Mouse (Mus musculus) stomach, embryonic 16.5 days (tissue): ENCODE data around the gene Tex44. TPM values are rescaled to one million over a fixed set of nuclear protein-coding genes. Genes with fewer than 3 reads are reported as not detected.

Source experiments
- ATAC-seq: fragments of 200-750 bp; cut with Nextera tagmentation; 2 replicates; pipeline ENCODE4 v1.8.0; 2017; ENCODE audit warnings: moderate number of reproducible peaks, moderate TSS enrichment; ENCODE audit not compliant: insufficient read depth, low FRiP score
- H3K27ac ChIP-seq: fragments of 300-500 bp; sonication (generic); 2 replicates; pipeline ENCODE4 v1.5.1; 2014; ENCODE audit warnings: low read length
- H3K27me3 ChIP-seq: fragments of 300-500 bp; sonication (generic); 2 replicates; pipeline ENCODE4 v1.6.1; 2014; ENCODE audit warnings: low read length, control low read depth, mixed read lengths; ENCODE audit not compliant: control insufficient read depth, insufficient read depth
- H3K36me3 ChIP-seq: fragments of 300-500 bp; sonication (generic); 2 replicates; pipeline ENCODE4 v1.6.1; 2014; ENCODE audit warnings: low read length; ENCODE audit not compliant: control insufficient read depth, insufficient read depth
- H3K4me1 ChIP-seq: fragments of 300-500 bp; sonication (generic); 2 replicates; pipeline ENCODE4 v1.6.1; 2014; ENCODE audit warnings: low read length, control low read depth, mixed read lengths; ENCODE audit not compliant: control insufficient read depth, insufficient read depth
- H3K4me2 ChIP-seq: fragments of 300-500 bp; sonication (generic); 2 replicates; pipeline ENCODE4 v1.6.1; 2014; ENCODE audit warnings: low read depth, low read length, mixed read lengths
- H3K4me3 ChIP-seq: fragments of 300-500 bp; sonication (generic); replicated peaks from 2 replicates; pipeline ENCODE4 v1.5.1; 2014; ENCODE audit warnings: mild to moderate bottlenecking, low read length
- H3K9ac ChIP-seq: fragments of 300-500 bp; sonication (generic); 2 replicates; pipeline ENCODE4 v1.6.1; 2014; ENCODE audit warnings: low read length
- H3K9me3 ChIP-seq: fragments of 300-500 bp; sonication (generic); replicated peaks from 2 replicates; pipeline ENCODE4 v1.6.1; 2016; ENCODE audit warnings: low read length, control low read depth; ENCODE audit not compliant: control insufficient read depth
- WGBS: fragments of 180-500 bp; shearing (Covaris S2); extraction: QIAGEN DNeasy Blood & Tissue Kit; methylation state at CpG from one replicate; pipeline ENCODE4 v1.1.7; 2014; 5-methylcytosine and 5-hydroxymethylcytosine counted together
- polyA plus RNA-seq: library from polyadenylated mRNA; unstranded; fragments of >200 nt; fragmentation: Nextera tagmentation; extraction: Ambion mirVana; gene quantifications from 2 replicates; pipeline ENCODE4 v1.2.1, GENCODE M21; 2015

The Tex44 gene
- polyA plus RNA-seq: not detected in 2 replicates

- 90% methylated on average over 8 of the region's 8 CpGs for WGBS
- no peak within 1 kb of the TSS for H3K4me3 ChIP-seq
- no peak within 1 kb of the TSS for H3K27ac ChIP-seq
- H3K9me3 ChIP-seq: no peaks in the 10 kb centered on the region
- no peak within 1 kb of the TSS for H3K4me2 ChIP-seq
- H3K27me3 ChIP-seq: no peaks in the 10 kb centered on the region
- H3K36me3 ChIP-seq: no peaks in the 10 kb centered on the region
- ATAC-seq: no peak
- 0 out of 2 replicates have a peak, but pooled peaks cover 5% of the 10 kb centered on the region for H3K4me1 ChIP-seq
- H3K9ac ChIP-seq: 0 out of 2 replicates have a peak within 1 kb of the TSS, but pooled peaks have one; percentile 28
Measured at GRCm38 (mm10) chr1:86426128-86426527, at the start of gene Tex44, which contains the start of gene Nmur1. TSS of gene Tex44 (plus strand) at chr1:86426329. TSS of gene Nmur1 (minus strand) at chr1:86426228.

DNA sequence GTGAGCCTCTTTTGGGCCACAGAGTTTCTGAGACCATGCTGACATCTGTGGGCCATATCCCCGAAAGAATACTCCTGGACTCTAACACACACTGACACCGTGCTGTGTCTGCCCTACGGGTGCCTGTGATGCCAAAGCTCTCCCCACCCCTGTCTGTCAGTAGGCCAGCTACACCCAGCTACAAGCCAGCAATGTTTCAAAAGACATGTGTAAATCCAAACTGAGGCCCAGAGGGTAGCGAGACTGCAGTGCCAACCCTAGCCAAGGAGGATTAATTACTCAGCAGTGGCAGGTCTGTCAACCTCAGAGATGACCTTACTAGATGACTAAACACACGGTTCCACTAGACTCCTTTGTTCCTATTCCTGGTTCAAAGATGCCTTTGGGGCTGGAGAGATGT is 49.8 kb upstream of the Tex44 start:
- Histone ChIP-seq H3K27ac (no peak overlapping the region), H3K36me3 (no peaks in the 10 kb centered on the region), H3K9me3 (no peaks in the 10 kb centered on the region), H3K27me3 (no peaks in the 10 kb centered on the region), H3K9ac (no peak overlapping the region), H3K4me3 (no peak overlapping the region), H3K4me2 (no peak overlapping the region), H3K4me1 (0 out of 2 replicates have a peak, but pooled peaks cover 2% of the 10 kb centered on the region)
- ATAC-seq: no peak
- 52% methylated on average over 5 of the region's 5 CpGs for WGBS

GRCm38 (mm10) chr1:86378662-86379061 is 47.5 kb upstream of the Tex44 start:
- no peak overlapping the region for H3K9ac ChIP-seq
- no peak overlapping the region for H3K4me2 ChIP-seq
- H3K4me3 ChIP-seq: no peak overlapping the region
- 53% methylated on average over 6 of the region's 6 CpGs for WGBS
- H3K36me3 ChIP-seq: no peaks in the 10 kb centered on the region
- 0 out of 2 replicates have a peak, but pooled peaks cover 2% of the 10 kb centered on the region for H3K4me1 ChIP-seq
- H3K27me3 ChIP-seq: no peaks in the 10 kb centered on the region
- ATAC-seq: no peak
- no peak overlapping the region for H3K27ac ChIP-seq
- H3K9me3 ChIP-seq: no peaks in the 10 kb centered on the region

- Histone ChIP-seq H3K36me3 (no peaks in the 10 kb centered on the region), H3K9ac (no peak overlapping the region), H3K4me2 (no peak overlapping the region), H3K27me3 (no peaks in the 10 kb centered on the region), H3K9me3 (no peaks in the 10 kb centered on the region), H3K4me1 (0 out of 2 replicates have a peak, but pooled peaks cover 2% of the 10 kb centered on the region), H3K27ac (peak overlapping the region; percentile 8; the same call in 1 of the 2 replicates), H3K4me3 (no peak overlapping the region)
- 70% methylated on average over 9 of the region's 9 CpGs for WGBS
- ATAC-seq: no peak
Measured at GRCm38 (mm10) chr1:86379161-86379569, 47.0 kb upstream of the Tex44 start.

- Histone ChIP-seq H3K27me3 (no peaks in the 10 kb centered on the region), H3K4me2 (peak overlapping the region; percentile 39; the same call in 1 of the 2 replicates), H3K36me3 (no peaks in the 10 kb centered on the region), H3K9me3 (no peaks in the 10 kb centered on the region), H3K4me3 (no peak overlapping the region), H3K4me1 (0 out of 2 replicates have a peak, but pooled peaks cover 2% of the 10 kb centered on the region), H3K9ac (no peak overlapping the region), H3K27ac (no peak overlapping the region)
- ATAC-seq: peak; percentile 18; the same call in 1 of the 2 replicates
- 32% methylated on average over 13 of the region's 13 CpGs for WGBS
Measured at GRCm38 (mm10) chr1:86381027-86381426, 45.1 kb upstream of the Tex44 start.

DNA sequence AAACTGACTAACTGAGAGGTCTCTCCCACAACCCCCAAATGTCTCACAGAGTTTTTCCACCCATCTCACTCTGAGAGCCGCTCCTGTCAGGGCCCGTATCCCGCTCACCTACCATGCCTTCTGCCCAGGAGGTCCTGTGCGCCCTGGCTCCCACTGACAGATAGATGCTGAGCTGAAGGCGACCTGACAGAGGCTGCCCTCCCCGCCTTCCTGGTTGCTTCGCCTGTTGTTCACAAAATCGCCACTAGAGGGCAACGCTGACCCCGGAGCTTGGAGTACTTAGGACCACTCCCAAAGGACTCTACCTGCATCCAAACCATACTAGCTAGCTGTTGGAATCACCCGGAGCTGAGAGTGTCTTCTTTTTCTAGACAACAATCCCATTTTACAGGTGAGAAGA is 36.9 kb upstream of the Tex44 start:
- Histone ChIP-seq H3K4me1 (no peaks in the 10 kb centered on the region), H3K9ac (no peak overlapping the region), H3K36me3 (no peaks in the 10 kb centered on the region), H3K4me2 (no peak overlapping the region), H3K9me3 (no peaks in the 10 kb centered on the region), H3K4me3 (no peak overlapping the region), H3K27ac (no peak overlapping the region), H3K27me3 (no peaks in the 10 kb centered on the region)
- 3% methylated on average over 11 of the region's 11 CpGs for WGBS
- peak; percentile 14; the same call in 1 of the 2 replicates for ATAC-seq

- H3K27ac ChIP-seq: no peak overlapping the region
- WGBS: 63% methylated on average over 2 of the region's 2 CpGs
- H3K4me3 ChIP-seq: no peak overlapping the region
- no peak overlapping the region for H3K9ac ChIP-seq
- no peak overlapping the region for H3K4me2 ChIP-seq
- no peaks in the 10 kb centered on the region for H3K9me3 ChIP-seq
- H3K4me1 ChIP-seq: no peaks in the 10 kb centered on the region
- no peaks in the 10 kb centered on the region for H3K36me3 ChIP-seq
- ATAC-seq: no peak
- no peaks in the 10 kb centered on the region for H3K27me3 ChIP-seq
Measured at GRCm38 (mm10) chr1:86391425-86391824, 34.7 kb upstream of the Tex44 start.

DNA sequence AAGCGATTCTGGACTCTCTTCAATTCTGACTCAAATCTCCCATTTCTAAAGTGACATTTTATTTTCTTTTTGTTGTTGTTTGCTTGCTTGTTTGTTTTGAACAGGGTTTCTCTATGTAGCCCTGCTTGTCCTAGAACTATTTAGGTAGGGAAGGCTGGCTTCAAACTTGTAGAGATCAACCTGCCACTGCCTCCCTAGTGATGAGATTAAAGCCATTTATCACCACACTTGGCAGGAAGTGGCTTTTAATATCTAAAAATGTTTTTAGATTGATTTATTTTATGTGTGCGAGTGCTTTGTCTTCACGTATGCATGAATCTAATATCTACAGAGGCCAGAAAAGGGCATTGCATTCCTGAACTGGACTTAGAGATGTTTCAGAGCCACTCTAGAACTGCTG is 32.9 kb upstream of the Tex44 start:
- Histone ChIP-seq H3K9me3 (no peaks in the 10 kb centered on the region), H3K4me1 (peaks cover 5% of the 10 kb centered on the region; the same call in 1 of the 2 replicates), H3K4me2 (no peak overlapping the region), H3K4me3 (no peak overlapping the region), H3K27me3 (no peaks in the 10 kb centered on the region), H3K36me3 (no peaks in the 10 kb centered on the region), H3K9ac (no peak overlapping the region), H3K27ac (no peak overlapping the region)
- WGBS: 58% methylated on average over 3 of the region's 3 CpGs
- ATAC-seq: no peak

- H3K36me3 ChIP-seq: no peaks in the 10 kb centered on the region
- H3K9ac ChIP-seq: no peak overlapping the region
- peaks cover 5% of the 10 kb centered on the region; the same call in 1 of the 2 replicates for H3K4me1 ChIP-seq
- no peak overlapping the region for H3K4me2 ChIP-seq
- no peak for ATAC-seq
- no peak overlapping the region for H3K27ac ChIP-seq
- no peaks in the 10 kb centered on the region for H3K9me3 ChIP-seq
- 84% methylated on average over 3 of the region's 3 CpGs for WGBS
- H3K4me3 ChIP-seq: no peak overlapping the region
- no peaks in the 10 kb centered on the region for H3K27me3 ChIP-seq
Measured at GRCm38 (mm10) chr1:86394246-86394645, 31.9 kb upstream of the Tex44 start.
